Mouse (Mus musculus) lung, postnatal 0 days (tissue): ENCODE measurements around the gene Gm20696.

Experiments
- CTCF ChIP-seq: IDR thresholded peaks from 2 replicates; pipeline ENCODE4 v1.5.1; 2016; ENCODE audit warnings: antibody characterized with exemption, mild to moderate bottlenecking
- EP300 ChIP-seq: IDR thresholded peaks from 2 replicates; pipeline ENCODE4 v1.6.1; 2016; ENCODE audit warnings: antibody characterized with exemption, mild to moderate bottlenecking, control low read depth

DNA sequence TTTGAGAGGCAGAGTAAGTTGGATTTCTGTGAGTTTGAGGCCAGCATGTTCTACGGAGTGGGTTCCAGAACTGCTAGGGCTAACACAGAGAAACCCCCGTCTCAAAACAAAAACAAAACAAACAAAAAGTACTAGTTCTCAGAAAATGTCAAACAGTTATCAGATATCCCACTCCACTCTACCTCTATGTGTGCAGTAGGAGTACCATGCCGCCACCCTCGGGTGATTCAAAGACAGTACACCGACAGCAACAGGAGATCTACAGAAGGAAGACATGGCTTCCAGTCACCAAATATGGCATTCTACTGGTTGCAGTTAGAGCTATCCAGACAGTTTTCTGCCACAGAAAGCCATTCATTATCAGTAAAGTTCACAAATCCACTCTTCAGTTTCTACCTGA, 21.7 kb downstream of the Gm20696 start:
- peak; percentile 39 for TF ChIP-seq CTCF
- no peak for TF ChIP-seq EP300
